Mouse (Mus musculus): ENCODE results near the gene Laptm5. TPM values are rescaled to one million over a fixed set of nuclear protein-coding genes. Genes with fewer than 3 reads are reported as not detected.

Laptm5 gene
- total RNA-seq, 1 experiment: 40.0 TPM

DNA sequence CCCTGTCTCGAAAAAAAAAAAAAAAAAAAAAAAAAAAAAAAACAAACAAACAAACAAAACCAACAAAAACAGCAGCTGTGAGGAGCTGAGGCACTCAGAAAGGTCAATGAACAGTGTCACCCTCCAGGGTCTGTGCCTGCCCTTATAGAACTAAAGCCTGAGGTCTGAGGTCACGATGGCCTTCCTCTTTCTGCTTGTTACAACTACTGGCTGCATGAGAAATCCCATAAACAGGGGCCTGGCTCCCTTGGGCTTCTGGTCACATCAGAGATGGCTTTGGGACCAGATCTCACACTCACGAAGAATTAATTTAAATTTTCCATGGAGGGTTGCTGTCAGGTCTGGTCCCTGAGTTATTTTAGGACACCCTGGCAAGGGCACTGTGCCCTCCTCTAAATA, 13.5 kb upstream of the Laptm5 start:
- no peaks in the 10 kb centered on the region for H3K4me1 ChIP-seq (ENCODE audit: control insufficient read depth in 2 of 2, insufficient read depth in 2 of 2, low read length in 2 of 2, poor library complexity in 1 of 2)
- in situ Hi-C loops (cut with MboI; ENCODE audit: low sequenced_read_pairs in 2 of 2, unreplicated experiment in 2 of 2): loop anchor here in 1 of 2 experiments (10.0 kb wide), 1 partner anchor 45 kb away; the partner anchor contains the start of gene Matn1
- H3K4me3 ChIP-seq (ENCODE audit: insufficient read depth in 1 of 2, low read depth in 1 of 2, low read length in 2 of 2, poor library complexity in 1 of 2, severe bottlenecking in 1 of 2): no peak overlapping the region

DNA sequence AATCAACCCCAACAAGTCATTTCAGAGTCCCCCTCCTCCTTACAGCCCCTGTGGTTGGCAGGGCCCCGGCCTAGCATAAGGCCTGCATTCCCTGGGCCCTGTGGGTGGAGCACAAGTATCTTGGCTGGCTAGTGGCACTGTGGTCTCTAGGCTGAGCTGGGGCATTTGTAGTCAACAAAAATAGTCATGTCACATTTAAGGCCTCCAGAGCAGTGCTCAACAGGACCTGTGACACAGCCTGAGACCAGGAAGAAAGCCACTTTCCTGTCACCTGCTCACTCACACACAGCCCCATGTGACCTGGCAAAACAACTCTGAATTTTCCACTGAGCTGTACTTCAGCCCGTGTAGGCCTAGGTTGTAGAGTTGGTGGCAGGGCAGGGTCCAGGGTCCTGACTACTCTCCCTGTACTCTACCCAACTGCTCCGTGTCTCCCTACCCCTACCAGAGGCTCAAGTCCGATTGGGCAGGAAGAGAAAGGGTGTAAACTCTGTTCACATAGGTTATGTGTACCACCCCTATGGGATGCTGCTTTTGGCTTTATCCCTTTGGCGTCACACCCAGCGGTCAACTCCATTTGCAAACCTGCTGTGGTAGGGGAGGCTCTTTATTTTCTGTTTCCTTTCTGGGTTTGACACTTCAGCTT, 13.0 kb upstream of the Laptm5 start:
- in situ Hi-C loops (cut with MboI; ENCODE audit: low sequenced_read_pairs in 2 of 2, unreplicated experiment in 2 of 2): loop anchor here (5.0 to 10.0 kb wide), 2 partner anchors 42 to 45 kb away; partner anchors contain the start of gene Matn1 (in 2 of the 2)
- Histone ChIP-seq H3K9me3 (ENCODE audit: control insufficient read depth, insufficient read depth, low read depth, low read length) (no peaks in the 10 kb centered on the region), H3K36me3 (ENCODE audit: control insufficient read depth, insufficient read depth, low read length, poor library complexity, severe bottlenecking) (0 out of 2 replicates have a peak, but pooled peaks cover 2% of the 10 kb centered on the region), H3K4me1 (ENCODE audit: control insufficient read depth in 2 of 2, insufficient read depth in 2 of 2, low read length in 2 of 2, poor library complexity in 1 of 2) (no peaks in the 10 kb centered on the region), H3K4me3 (ENCODE audit: insufficient read depth in 1 of 2, low read depth in 1 of 2, low read length in 2 of 2, poor library complexity in 1 of 2, severe bottlenecking in 1 of 2) (no peak overlapping the region), H3K27ac (ENCODE audit: insufficient read depth, low read depth, low read length, poor library complexity, severe bottlenecking) (no peak overlapping the region), H3K9ac (ENCODE audit: insufficient read depth, low read depth, low read length, poor library complexity, severe bottlenecking) (no peak overlapping the region)
- DNase-seq (ENCODE audit: low read depth, low spot score): no peak
- TF ChIP-seq ZC3H11A (IDR thresholded peaks at IDR 0.05; ENCODE audit: borderline replicate concordance, low read depth, low read length) (no peak), CHD2 (IDR thresholded peaks at IDR 0.05; ENCODE audit: low read depth, low read length) (no peak), ZNF384 (IDR thresholded peaks at IDR 0.05; ENCODE audit: low read depth, low read length) (no peak)

More for the DNA sequence above, 13.5 kb upstream of the Laptm5 start:
- H3K9me3 ChIP-seq (ENCODE audit: control insufficient read depth, insufficient read depth, low read depth, low read length): no peaks in the 10 kb centered on the region
- no peak for DNase-seq (ENCODE audit: low read depth, low spot score)
- H3K36me3 ChIP-seq (ENCODE audit: control insufficient read depth, insufficient read depth, low read length, poor library complexity, severe bottlenecking): 0 out of 2 replicates have a peak, but pooled peaks cover 2% of the 10 kb centered on the region
- H3K27ac ChIP-seq (ENCODE audit: insufficient read depth, low read depth, low read length, poor library complexity, severe bottlenecking): no peak overlapping the region
- no peak overlapping the region for H3K9ac ChIP-seq (ENCODE audit: insufficient read depth, low read depth, low read length, poor library complexity, severe bottlenecking)
- no peak for TF ChIP-seq HCFC1 (IDR thresholded peaks at IDR 0.05; ENCODE audit: borderline replicate concordance, insufficient read depth, low read length)
- TF ChIP-seq MAFK (IDR thresholded peaks at IDR 0.05; ENCODE audit: insufficient read depth, low read depth, low read length): no peak
- no peak for TF ChIP-seq ZC3H11A (IDR thresholded peaks at IDR 0.05; ENCODE audit: borderline replicate concordance, low read depth, low read length)
- no peak for TF ChIP-seq CHD2 (IDR thresholded peaks at IDR 0.05; ENCODE audit: low read depth, low read length)
- TF ChIP-seq ZNF384 (IDR thresholded peaks at IDR 0.05; ENCODE audit: low read depth, low read length): no peak

DNA sequence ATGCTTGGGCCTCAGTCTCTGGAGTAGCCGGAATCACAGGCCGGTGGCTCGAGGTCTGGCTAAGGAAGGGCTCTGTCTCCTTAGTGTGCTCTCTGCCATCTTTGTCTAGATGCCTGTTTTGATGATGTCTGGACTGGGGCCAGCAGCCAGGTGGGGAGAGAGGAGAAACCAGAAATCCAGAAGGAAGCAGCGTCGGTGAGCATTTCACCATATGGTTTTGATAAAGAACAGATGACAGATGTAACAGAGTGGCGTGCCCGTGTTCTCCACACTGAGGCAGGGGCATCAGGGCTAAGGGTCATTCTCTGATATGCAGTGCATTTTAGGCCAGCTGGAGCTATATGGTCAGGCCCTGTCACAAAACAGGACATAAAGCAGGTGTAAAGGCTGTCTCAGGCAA, 12.2 kb upstream of the Laptm5 start:
- Histone ChIP-seq H3K36me3 (ENCODE audit: control insufficient read depth, insufficient read depth, low read length, poor library complexity, severe bottlenecking) (0 out of 2 replicates have a peak, but pooled peaks cover 2% of the 10 kb centered on the region), H3K4me3 (ENCODE audit: insufficient read depth in 1 of 2, low read depth in 1 of 2, low read length in 2 of 2, poor library complexity in 1 of 2, severe bottlenecking in 1 of 2) (no peak overlapping the region), H3K27ac (ENCODE audit: insufficient read depth, low read depth, low read length, poor library complexity, severe bottlenecking) (no peak overlapping the region), H3K9ac (ENCODE audit: insufficient read depth, low read depth, low read length, poor library complexity, severe bottlenecking) (no peak overlapping the region), H3K4me1 (ENCODE audit: control insufficient read depth in 2 of 2, insufficient read depth in 2 of 2, low read length in 2 of 2, poor library complexity in 1 of 2) (no peaks in the 10 kb centered on the region), H3K9me3 (ENCODE audit: control insufficient read depth, insufficient read depth, low read depth, low read length) (no peaks in the 10 kb centered on the region)
- no peak for DNase-seq (ENCODE audit: low read depth, low spot score)
- in situ Hi-C loops (cut with MboI; ENCODE audit: low sequenced_read_pairs in 2 of 2, unreplicated experiment in 2 of 2): loop anchor here in 1 of 2 experiments (5.0 kb wide), 1 partner anchor 42 kb away; the partner anchor contains the start of gene Matn1
- no peak for TF ChIP-seq CHD2 (IDR thresholded peaks at IDR 0.05; ENCODE audit: low read depth, low read length)

DNA sequence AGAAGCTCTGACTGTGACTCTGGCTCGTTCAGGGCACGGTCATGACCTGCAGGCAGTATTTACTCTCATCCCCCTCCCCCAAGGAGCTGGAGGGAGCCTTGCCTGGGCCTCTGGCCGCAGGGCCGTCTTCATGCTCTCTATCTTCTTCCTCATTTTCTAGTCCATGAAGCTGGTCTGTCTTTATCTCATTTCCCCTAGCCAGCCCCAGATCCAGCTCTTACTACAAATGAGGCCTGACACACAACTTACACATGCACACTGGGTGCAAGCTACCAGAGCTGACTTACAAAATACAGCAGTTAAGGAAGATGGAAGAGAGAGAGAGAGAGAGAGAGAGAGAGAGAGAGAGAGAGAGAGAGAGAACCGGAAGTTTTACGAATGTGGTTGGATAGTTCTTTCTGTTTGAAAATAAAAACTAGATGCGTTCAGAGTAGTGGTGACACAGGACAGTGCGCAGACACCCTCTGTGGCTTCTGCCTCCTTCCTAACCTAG, 10.6 kb upstream of the Laptm5 start:
- H3K4me1 ChIP-seq (ENCODE audit: control insufficient read depth in 2 of 2, insufficient read depth in 2 of 2, low read length in 2 of 2, poor library complexity in 1 of 2): no peaks in the 10 kb centered on the region
- no peak overlapping the region for H3K9ac ChIP-seq (ENCODE audit: insufficient read depth, low read depth, low read length, poor library complexity, severe bottlenecking)
- TF ChIP-seq ZC3H11A (IDR thresholded peaks at IDR 0.05; ENCODE audit: borderline replicate concordance, low read depth, low read length) (no peak), CHD2 (IDR thresholded peaks at IDR 0.05; ENCODE audit: low read depth, low read length) (no peak), ZNF384 (IDR thresholded peaks at IDR 0.05; ENCODE audit: low read depth, low read length) (no peak), HCFC1 (IDR thresholded peaks at IDR 0.05; ENCODE audit: borderline replicate concordance, insufficient read depth, low read length) (no peak), MAFK (IDR thresholded peaks at IDR 0.05; ENCODE audit: insufficient read depth, low read depth, low read length) (no peak)
- no peak overlapping the region for H3K4me3 ChIP-seq (ENCODE audit: insufficient read depth in 1 of 2, low read depth in 1 of 2, low read length in 2 of 2, poor library complexity in 1 of 2, severe bottlenecking in 1 of 2)
- H3K36me3 ChIP-seq (ENCODE audit: control insufficient read depth, insufficient read depth, low read length, poor library complexity, severe bottlenecking): 0 out of 2 replicates have a peak, but pooled peaks cover 2% of the 10 kb centered on the region
- no peaks in the 10 kb centered on the region for H3K9me3 ChIP-seq (ENCODE audit: control insufficient read depth, insufficient read depth, low read depth, low read length)
- no peak for DNase-seq (ENCODE audit: low read depth, low spot score)
- in situ Hi-C loops (cut with MboI; ENCODE audit: low sequenced_read_pairs in 2 of 2, unreplicated experiment in 2 of 2): loop anchor here in 1 of 2 experiments (5.0 kb wide), 1 partner anchor 40 kb away; the partner anchor contains the start of gene Matn1
- H3K27ac ChIP-seq (ENCODE audit: insufficient read depth, low read depth, low read length, poor library complexity, severe bottlenecking): no peak overlapping the region
